Mouse (Mus musculus) adrenal gland, adult 2 months (tissue): ENCODE data around the gene Man2b1. TPM values are rescaled to one million over a fixed set of nuclear protein-coding genes. Genes with fewer than 3 reads are reported as not detected.

Experiments used
- DNase-seq: peaks from one replicate; pipeline ENCODE4 v3.0.0; 2021
- long read RNA-seq: library from polyadenylated mRNA; stranded (forward); transcript quantifications from one replicate; pipeline ENCODE4 v2.0.0, GENCODE M21; 2021
- polyA plus RNA-seq: library from polyadenylated mRNA; depleted of rRNA; stranded (reverse); fragments of >200 nt; gene quantifications from 2 replicates; pipeline ENCODE4 v1.2.3, GENCODE M21; 2012; rRNA removed
- total RNA-seq, 2 experiments: library from RNA; stranded (reverse); gene quantifications; 2 replicates each; pipeline ENCODE4 v1.2.3; 2021

The Man2b1 gene
- total RNA-seq, result 10 to 100 TPM; 34.0 to 52.7 TPM
- 36.1 and 46.0 TPM in 2 replicates for polyA plus RNA-seq
- long read RNA-seq, transcript Man2b1-201 (24 exons, 3,822 nt), result major isoform, 19 of 32 reads
- long read RNA-seq, partial matches to known transcripts, result 3 of 32 reads
- long read RNA-seq, other reads (novel, unspliced or antisense), result 10 of 32 reads

DNA sequence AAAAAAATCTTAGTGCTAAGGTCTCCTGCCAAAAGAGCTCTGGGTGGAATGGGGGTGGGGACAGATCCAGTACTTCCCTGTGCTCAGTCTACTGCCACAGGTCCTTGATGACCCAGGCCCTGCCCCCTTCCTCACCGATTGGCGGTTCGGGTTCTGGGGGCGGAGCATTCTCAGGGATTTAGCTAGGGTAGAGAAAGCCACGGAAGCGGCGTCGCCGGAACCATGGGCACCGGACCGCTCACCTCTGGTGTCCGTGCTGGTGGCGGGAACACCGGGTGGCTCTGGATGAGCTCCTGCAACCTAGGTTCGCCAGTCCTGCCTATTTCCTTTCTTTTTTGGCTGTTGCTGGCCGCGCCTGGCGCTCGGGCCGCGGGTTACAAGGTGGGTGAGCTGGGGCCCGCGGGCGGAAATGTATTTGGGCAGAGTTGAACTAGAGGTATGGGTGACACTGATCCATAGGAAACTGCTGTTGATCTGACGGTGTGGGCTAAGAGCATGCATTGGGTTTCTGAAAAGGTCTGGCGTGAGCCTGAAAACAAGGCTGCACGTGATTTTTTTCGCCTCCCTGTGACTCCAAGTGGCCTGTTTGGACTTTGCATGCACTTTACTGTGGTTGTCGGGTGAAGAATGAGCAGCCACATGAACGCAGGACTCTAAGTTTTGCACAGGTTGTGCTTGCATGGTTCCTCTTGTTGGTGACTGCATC, at the start of gene Man2b1:
Man2b1 (plus strand) TSS at position 163 of the 706 bp plus-strand sequence.
- DNase-seq, result peak; percentile 96

DNA sequence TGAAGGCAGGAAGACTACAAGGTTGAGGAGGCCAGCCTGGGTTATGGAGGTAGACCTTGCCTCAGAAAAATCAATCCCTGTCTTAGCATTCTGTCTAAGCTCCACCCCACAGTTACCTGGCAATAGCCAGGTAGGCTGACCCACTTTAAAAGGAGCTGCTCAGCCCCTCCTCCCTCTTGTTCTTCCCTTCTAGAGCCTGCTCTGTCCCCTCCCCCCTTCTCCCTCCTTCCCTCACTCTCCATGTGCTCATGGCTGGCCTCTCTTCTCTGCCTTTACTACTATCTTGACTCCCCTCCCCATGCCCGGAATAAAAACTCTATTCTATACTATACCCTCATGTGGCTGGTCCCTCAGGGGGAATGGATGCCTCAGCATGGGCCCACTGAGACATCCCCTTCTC, 49.2 kb upstream of the Man2b1 start:
- DNase-seq, result no peak

DNA sequence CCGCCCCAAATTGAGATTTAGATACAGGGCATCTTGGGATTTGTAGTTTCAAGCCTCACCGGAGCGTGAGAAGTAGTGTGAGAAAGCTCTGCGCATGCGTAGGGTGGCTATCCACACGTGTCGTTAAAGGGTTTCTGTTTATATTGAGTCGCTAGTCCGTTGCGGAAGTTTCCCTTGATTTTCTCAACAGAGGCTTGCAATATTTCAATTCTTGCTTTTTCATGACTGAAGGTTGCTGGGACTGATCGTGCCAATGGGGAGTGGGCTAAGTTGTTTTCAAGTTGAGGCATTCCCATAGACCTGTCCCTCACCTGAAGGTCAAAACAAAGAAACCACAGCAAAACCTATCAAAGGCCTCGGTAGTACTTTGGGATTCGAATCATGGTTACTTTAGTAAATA, 48.3 kb upstream of the Man2b1 start:
- peak; percentile 73 for DNase-seq

DNA sequence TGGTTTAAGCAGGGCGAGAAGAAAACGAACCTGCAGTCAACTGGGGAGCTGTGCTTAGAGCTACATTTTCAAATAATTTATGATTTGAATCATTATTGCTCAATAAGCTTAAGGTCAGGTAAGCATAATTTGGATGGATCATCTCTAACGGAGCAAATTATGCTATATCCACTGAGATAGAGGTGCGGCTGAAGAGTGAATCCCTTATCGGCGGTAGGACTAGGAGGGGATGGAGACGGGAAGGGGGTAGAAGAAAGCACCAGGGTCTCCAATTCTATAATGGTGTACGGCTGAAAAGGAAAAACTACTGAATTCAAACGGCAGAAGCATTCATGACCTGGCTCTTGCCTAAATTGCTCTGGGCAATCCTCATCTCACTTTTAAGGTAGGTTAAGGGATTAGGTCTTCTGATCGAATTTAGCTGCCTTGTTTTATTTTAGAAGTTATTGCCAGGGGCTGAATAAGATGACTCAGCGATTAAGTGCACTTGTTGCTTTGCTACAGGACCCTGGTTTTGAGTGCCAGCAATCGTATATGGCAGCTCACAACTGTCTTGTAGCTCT, 47.8 kb upstream of the Man2b1 start:
- DNase-seq, result peak; percentile 28

DNA sequence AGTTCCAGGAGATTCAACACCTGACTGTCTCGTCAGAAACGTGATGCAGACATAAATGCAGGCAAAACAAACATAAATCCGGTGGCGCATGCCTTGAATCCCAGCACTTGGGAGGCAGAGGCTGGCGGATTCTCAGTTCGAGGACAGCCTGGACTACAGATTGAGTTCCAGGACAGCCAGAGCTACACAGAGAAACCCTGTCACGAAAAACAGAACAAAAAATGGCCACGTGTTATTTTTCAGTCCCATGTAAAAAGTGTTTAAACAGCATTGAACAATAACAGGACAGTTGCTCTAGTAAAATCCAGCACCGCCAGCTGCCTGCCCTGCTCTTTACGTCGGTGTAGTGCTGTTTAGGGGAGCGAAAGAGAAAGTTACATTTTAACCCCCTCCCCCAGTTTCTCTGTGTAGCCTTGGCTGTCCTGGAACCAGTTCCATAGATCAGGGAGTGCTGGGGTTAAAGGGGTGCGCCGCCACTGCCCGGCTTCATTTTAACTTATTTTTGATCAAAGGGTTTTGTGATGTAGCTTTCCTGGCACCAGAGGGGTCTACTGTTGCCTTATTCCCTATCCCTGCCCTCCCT, 47.3 kb upstream of the Man2b1 start:
- DNase-seq, result peak; percentile 57

DNA sequence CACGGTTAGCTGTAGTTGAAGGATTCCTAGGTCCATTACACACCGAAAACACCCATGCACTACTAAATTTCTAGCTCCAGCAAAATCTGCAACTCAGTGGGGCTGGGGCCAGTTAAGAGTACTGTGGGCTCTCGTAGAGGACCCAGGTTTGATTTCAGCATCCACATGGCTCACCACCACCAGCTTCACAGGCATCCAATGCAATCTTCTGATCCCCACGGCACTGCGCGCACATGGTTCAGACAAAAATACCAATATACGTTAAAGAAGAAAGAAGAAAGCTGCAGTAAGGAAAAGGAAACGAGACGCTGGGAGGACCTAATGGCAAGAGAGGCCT, 46.7 kb upstream of the Man2b1 start:
- DNase-seq, result no peak

DNA sequence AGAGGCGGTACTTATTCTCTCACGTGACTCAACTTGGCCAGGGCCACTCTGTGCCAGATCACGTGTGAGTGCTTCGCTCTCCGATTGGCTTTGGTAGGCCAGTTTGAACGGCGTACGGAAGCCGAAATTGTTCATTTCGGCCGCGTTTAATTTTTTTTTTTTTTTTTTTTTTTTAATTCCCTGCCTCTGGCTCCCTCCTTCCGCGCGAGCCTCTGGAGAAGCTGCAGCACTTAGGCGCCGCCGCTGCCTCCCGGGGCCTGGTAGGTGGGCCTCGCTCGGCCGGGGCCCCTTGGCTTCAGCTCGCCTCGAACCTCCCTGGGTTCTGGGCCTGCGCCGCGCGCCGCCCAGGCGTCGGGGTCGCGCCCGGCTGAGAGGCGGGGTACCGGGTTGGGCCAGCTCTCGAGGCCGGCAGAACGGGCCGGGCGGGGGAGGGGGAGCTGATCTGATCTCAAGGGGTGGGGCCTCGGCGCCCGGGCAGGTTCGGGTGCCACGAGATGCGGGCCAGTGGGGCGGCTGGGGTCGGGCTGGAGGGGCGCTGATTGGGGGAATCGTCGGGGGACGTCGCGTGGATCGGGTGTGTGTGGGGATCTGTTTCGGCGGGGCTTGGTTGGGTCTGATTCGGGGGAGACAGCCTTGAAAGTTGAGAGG, 46.2 kb upstream of the Man2b1 start, which contains the start of gene Tnpo2:
Tnpo2 (plus strand) TSS at position 198 of the 648 bp plus-strand sequence.
- peak; percentile 95 for DNase-seq

DNA sequence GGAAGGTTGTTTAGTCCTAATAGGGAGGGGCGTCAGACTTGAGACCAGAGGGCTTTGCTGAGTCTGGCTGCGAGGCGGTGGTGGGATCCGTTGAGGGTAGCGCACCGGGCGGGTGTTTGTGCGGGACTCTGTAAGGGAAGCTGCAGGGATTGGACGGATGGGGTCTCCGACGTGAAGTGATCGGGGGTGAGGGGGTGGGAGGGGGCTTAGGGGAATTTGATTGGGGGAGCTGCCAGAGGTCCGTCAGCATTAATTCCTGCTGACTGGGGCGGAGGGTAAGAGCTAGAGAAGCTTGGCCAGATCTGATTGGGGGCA, 45.7 kb upstream of the Man2b1 start:
- peak; percentile 35 for DNase-seq

DNA sequence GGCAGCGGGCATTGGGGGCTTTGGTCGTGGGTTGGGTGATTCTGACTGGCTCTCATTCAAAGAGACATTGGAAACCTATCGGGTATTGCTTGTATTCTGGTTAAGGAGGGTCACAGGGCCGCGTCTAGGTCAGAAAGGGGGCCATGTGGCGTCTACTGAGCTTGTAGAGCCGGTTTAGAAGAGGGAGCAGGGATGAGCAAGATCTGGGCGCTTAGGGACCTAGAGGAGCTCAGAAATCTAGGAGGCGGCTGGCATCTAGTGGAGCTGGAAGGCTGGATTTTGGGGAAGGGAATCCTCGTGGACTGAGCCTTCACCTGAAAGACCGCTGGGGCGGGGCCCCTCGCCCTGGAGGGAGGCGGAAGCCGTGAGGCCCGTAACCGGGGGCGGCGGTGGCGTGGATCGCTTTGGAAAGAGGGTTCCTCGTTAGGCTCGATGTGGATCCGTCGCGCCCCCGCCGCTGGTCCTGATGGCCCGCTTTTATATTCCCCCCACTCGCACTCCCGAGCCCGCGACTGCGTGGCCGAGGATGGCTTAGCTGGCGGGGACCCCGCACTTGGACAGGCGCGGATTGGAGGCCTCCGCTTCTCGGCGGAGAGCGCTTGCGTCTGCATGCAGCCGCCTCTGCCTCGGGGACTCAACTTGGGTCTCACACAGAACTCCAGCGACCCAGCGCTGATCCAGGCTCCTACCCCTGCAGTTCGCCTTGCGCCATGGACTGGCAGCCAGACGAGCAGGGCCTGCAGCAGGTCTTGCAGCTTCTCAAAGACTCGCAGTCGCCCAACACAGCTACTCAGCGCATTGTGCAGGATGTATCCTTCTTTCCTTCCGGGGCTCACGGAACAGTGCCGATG, 45.2 kb upstream of the Man2b1 start:
- DNase-seq, result peak; percentile 76

DNA sequence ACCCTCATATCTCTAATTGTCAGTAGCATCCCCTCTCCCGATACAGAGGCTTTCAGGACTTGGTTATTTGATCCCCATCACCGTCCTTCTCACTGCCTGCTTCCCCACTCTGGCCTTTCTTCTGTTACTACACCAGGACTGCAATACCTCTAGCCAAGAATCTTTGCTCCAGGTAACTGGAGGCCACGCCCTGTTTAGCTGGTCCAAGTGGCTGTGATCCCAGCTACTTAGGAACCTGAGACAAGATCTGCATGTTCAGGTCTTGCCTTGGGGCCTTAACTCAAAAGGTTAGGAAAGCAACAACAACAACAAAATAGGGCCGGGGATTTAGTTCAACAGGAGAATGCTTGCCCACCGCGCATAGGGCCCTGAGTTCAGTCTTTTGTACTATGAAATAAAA, 39.5 kb upstream of the Man2b1 start:
- DNase-seq, result no peak

DNA sequence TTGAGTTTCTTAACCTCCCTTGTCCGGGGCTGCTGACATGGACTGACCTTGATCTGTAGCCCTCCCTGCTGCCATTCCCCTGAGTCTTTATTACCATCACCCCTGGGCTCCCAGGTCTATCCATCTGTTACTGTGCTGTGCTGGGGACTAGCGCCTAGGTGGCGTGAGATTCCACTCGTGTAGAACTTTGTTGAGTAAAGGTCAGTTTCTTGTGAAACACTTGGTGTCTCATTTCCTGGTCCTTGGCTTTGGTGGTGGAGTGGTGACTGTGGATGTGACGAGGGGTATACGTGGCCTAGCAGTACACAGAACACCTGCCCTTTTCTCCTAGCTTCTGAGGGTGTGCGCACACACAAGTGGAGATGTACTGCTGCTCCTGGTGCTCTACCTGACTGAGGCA, 25.7 kb upstream of the Man2b1 start:
- DNase-seq, result peak; percentile 56

DNA sequence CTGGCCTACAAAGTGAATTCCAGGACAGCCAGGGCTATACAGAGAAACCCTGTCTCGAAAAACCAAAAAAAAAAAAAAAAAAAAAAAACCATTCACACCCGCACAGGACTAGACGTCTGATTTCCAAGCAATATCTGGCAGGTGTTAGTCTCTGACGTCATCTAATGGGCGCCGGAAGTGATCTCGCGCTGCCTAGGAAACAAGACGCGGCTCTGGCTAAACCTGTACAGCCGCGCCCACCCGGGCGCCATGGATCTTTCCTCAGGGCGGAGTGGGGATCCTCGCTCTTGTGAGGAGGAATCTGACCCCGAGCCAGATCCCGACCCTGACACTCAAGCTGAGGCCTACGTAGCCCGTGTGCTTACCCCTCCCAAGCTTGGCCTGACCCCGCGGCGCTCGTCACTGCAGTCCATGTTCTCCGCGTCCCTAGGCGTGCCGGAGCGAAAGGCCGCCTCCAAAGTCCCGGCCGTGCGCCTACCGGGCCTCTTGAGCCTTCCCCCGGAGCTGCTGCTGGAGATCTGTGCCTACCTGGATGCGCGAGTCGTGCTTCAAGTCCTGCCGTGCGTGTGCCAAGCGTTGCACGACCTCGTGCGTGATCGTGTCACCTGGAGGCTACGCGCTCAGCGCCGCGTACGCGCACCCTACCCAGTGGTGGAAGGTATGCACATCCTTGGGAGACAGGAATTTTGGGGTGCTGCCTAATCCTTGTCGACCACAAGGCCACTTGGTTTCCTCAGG, 23.0 kb upstream of the Man2b1 start, which contains the start of gene Fbxw9:
Fbxw9 (plus strand) TSS at position 177 of the 738 bp plus-strand sequence.
- peak; percentile 91 for DNase-seq

DNA sequence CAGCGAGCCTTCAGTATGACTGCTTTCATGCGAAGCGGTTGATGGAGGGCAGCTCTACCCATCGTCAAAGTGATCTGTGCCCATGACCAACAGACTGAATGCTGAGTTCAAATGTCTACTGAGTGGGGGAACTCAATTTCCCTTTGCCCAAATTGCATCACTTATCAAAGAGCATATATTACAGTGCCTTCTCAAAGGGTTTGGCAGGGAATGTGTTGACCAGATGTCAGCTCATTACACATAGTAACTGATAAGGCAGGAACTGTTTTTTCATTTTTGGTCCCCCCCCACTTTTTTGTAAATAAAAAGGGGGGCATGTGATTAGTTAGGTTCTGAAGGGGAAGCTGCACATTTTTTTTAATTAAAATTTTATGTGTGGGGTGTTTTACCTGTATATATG, 20.5 kb upstream of the Man2b1 start:
- DNase-seq, result no peak

DNA sequence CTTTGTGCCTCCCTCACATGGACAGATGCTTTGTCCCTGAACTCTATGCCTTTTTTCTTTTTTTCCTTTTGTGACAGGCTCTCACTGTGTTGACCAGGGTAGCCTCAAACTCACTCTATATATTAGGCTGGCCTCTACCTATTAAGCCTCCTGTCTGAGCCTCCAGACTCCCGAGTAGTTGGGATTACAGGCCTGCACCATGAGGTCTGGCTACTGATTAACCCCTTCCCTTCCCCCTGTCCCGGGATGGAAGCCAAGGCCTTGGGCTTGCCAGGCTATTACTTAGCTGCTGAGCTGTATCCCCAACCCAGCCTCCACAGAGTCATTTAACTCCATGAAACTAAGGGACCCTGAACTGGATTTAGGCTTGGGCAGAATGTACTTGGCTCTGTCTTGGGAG, 17.9 kb upstream of the Man2b1 start:
- DNase-seq, result no peak

DNA sequence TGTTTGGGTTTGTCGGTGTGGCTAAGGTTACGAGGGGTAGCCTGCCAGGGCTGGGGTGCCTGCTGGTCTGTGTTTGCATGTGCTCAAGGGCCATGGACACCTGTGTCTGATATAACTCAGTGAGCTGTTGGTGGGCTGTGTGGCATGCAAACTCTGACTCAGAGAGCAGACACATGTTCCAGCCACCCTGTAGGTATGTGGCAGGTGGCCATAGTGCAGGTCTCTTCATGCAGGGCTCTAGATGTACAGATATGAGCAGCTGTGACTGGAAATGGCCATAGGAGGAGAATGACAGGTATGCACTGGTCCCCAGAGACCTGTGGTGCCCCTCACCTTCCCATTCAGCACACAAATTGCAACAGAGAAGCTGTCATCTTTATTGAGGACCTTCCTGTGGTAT, 15.9 kb upstream of the Man2b1 start:
- DNase-seq, result no peak

DNA sequence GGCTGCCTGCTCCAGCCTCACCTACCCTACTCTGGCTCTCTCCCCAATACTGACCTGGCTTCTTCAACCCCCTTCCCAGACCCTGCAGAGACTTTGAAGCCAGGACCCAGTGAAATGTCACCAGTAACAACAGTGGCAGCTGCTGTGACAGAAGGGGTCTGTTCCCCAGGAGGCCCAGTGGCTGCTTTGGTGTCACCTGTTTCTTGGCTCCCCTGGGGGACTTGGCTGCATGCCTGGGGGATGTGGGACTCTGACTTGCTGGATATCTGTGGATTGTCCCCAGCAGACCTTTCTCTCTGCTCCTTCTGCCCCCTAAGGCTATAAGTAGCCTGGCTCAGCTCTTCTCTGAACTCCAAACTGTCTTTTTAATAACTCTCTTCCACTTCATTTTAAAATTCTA, 15.1 kb upstream of the Man2b1 start, which contains the start of gene Gm5741:
Gm5741 (minus strand) TSS at position 1 of the 400 bp plus-strand sequence.
- no peak for DNase-seq

DNA sequence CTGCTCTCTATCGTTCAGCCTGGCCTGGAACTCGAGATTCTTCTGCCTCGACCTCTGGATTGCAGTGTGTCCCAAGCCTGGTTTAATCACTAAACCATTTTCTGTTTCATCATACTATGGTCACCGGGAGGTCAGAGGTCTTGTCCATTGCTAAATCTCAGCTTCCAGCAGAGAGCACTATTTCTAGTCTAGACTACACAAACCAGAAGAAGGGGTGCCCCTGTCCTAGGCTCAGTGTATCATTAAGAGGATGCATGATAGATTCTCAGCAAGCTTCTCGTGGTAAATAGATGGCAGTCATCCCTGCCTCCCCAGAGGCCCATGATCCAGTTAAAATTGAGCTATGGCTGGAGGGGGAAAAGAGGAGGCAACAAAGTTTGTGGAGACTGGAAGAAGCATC, 12.0 kb upstream of the Man2b1 start:
- peak; percentile 53 for DNase-seq

DNA sequence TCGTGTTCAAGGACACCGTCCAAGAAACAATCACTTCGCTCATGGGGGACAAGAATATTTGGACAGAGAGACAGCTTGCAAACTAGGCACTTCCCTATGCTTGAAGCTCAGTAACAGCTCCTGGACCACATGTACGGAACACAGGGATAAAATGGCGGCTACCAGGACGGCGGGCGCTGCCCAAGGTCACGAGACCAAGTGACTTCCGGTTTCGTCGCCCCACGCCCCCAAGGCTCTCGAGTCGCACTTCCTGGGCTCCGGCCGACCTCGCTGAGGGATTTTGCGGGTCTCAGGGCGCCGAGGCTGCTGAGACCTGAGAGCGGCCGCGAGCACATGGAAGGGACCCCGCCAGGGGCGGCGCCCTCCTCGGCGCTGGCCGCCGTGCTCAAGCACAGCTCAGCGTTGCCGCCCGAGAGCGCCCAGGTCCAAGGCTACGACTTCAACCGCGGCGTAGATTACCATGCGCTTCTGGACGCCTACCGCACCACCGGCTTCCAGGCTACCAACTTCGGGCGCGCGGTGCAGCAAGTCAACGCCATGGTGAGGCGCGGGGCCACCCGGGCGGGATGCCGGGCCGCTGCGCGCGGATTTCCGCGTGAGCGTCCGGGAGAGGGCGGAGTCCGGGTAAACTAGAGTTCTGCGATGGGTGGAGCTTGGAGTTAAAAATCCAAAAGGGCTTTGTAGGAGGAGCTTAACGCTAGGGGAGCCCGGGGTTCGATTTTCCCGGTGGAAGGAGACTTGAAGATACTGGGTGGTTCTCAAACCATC, 11.4 kb upstream of the Man2b1 start, which contains the start of gene Dhps:
Dhps (plus strand) TSS at position 244 of the 768 bp plus-strand sequence.
- peak; percentile 93 for DNase-seq

DNA sequence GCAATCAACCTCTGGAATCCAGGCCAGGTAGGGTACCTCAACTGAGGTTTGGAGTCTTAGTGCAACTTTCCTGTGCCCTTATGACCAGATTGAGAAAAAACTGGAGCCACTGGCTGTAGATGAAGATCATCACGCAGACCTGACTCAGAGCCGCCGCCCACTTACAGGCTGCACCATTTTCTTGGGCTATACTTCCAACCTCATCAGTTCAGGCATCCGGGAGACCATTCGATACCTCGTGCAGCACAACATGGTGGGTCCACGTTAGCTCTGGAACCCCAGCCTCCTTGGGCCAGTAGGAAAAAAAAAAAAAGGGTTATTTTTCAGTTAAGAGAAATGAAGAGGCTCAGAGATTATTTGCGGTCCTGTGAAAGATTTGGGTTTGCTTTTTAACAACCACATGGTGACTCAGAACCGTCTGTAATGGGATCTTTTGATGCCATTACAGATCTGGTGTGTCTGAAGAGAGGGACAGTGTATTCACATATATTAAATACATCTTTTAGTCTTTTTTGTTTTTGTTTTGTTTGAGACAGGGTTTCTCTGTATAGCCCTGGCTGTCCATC, 10.6 kb upstream of the Man2b1 start:
- DNase-seq, result no peak
